Mouse (Mus musculus) heart, embryonic 10.5 days (tissue): ENCODE results near the gene Lamb1. TPM values are rescaled to one million over a fixed set of nuclear protein-coding genes. Genes with fewer than 3 reads are reported as not detected.

Experiments
- DNase-seq: peaks from one replicate; pipeline ENCODE4 v3.0.0-alpha.2; 2017; ENCODE audit warnings: low spot score
- H3K27ac ChIP-seq: fragments of 300-500 bp; sonication (generic); 2 replicates; pipeline ENCODE4 v1.5.1; 2016; ENCODE audit warnings: mild to moderate bottlenecking
- H3K27me3 ChIP-seq: fragments of 300-500 bp; sonication (generic); 2 replicates; pipeline ENCODE4 v1.6.1; 2016; ENCODE audit warnings: mild to moderate bottlenecking; ENCODE audit not compliant: poor library complexity, insufficient read depth, severe bottlenecking
- H3K36me3 ChIP-seq: fragments of 300-500 bp; sonication (generic); 2 replicates; pipeline ENCODE4 v1.6.1; 2016; ENCODE audit warnings: mild to moderate bottlenecking, moderate library complexity
- H3K4me1 ChIP-seq: fragments of 300-500 bp; sonication (generic); 2 replicates; pipeline ENCODE4 v1.6.1; 2016; ENCODE audit warnings: mild to moderate bottlenecking
- H3K4me3 ChIP-seq: fragments of 300-500 bp; sonication (generic); 2 replicates; pipeline ENCODE4 v1.5.1; 2016; ENCODE audit warnings: mild to moderate bottlenecking, moderate library complexity
- H3K9me3 ChIP-seq: fragments of 300-500 bp; sonication (generic); 2 replicates; pipeline ENCODE4 v1.6.1; 2016; ENCODE audit warnings: mild to moderate bottlenecking, moderate library complexity
- WGBS: fragments of 180-500 bp; shearing (Covaris S2); methylation state at CpG from one replicate; pipeline ENCODE4 v1.1.7; 2016; 5-methylcytosine and 5-hydroxymethylcytosine counted together
- polyA plus RNA-seq: library from polyadenylated mRNA; unstranded; fragments of >200 nt; fragmentation: Nextera tagmentation; extraction: Ambion mirVana; gene quantifications from 2 replicates; pipeline ENCODE4 v1.2.1, GENCODE M21; 2016

Gene Lamb1
- polyA plus RNA-seq, 1 experiment from 2014 or later = 66.1 TPM

GRCm38 (mm10) chr12:31312281-31312680 lies 47.2 kb downstream of the Lamb1 start:
- H3K9me3 ChIP-seq = no peaks in the 10 kb centered on the region
- peaks cover 22% of the 10 kb centered on the region; the same call in 1 of the 2 replicates for H3K4me1 ChIP-seq
- 85% methylated on average over 5 of the region's 5 CpGs for WGBS
- peak; percentile 67 for DNase-seq
- H3K36me3 ChIP-seq = peaks cover 98% of the 10 kb centered on the region
- no peak overlapping the region for H3K27ac ChIP-seq
- H3K4me3 ChIP-seq = no peak overlapping the region
- H3K27me3 ChIP-seq = no peaks in the 10 kb centered on the region

DNA sequence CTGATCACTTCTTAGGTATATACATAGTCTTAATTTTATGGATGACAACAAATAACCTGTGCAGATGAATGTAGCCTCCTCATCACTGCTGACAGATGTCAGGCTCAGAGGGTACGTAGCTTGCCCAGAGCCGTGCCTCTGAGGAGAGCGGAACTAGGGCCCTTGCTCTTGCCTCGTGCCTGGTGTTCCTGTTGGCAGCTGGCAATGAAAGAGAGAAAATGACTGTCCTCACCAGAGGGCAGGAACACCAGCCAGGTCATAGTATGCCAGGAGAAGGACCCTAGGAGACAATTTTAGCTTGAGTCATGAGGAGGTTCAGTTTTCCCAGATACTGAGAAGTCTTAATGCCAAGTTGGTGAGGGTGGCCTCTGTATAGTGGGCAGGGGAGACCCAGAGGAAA lies 48.1 kb downstream of the Lamb1 start:
- H3K9me3 ChIP-seq = no peaks in the 10 kb centered on the region
- 79% methylated on average over 4 of the region's 4 CpGs for WGBS
- peak; percentile 22 for DNase-seq
- peaks cover 98% of the 10 kb centered on the region for H3K36me3 ChIP-seq
- 0 out of 2 replicates have a peak overlapping the region, but pooled peaks have one; percentile 57 for H3K27ac ChIP-seq
- H3K4me3 ChIP-seq = no peak overlapping the region
- peaks cover 19% of the 10 kb centered on the region; the same call in 1 of the 2 replicates for H3K4me1 ChIP-seq
- H3K27me3 ChIP-seq = no peaks in the 10 kb centered on the region

DNA sequence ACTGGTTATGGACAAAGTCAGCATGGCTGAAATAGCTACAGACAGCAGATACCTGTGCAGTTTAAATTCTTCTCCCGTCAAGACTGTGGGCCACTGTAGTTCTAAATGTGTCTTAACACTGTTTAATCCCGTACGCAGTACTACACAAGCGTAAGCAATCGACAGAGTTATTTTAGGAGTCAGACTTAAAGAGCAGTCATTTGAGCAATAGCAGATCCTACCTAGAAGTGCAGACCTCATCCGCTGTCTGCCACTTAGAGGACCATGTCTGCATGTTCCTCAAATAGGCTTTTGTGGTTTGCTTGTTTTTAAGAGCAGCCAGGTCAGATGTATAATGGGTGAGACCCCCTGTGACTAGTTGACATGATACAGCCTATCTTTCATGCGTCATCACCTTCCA lies 49.3 kb downstream of the Lamb1 start:
- no peaks in the 10 kb centered on the region for H3K27me3 ChIP-seq
- no peak overlapping the region for H3K4me3 ChIP-seq
- H3K9me3 ChIP-seq = no peaks in the 10 kb centered on the region
- peaks cover 98% of the 10 kb centered on the region for H3K36me3 ChIP-seq
- no peak overlapping the region for H3K27ac ChIP-seq
- peak; percentile 75 for DNase-seq
- peaks cover 19% of the 10 kb centered on the region; the same call in 1 of the 2 replicates for H3K4me1 ChIP-seq
- 57% methylated on average over 7 of the region's 7 CpGs for WGBS

GRCm38 (mm10) chr12:31315961-31316360 lies 50.9 kb downstream of the Lamb1 start:
- Histone ChIP-seq H3K27ac (no peak overlapping the region), H3K4me3 (no peak overlapping the region), H3K27me3 (no peaks in the 10 kb centered on the region), H3K36me3 (peaks cover 98% of the 10 kb centered on the region), H3K4me1 (peaks cover 11% of the 10 kb centered on the region; the same call in 1 of the 2 replicates), H3K9me3 (no peaks in the 10 kb centered on the region)
- DNase-seq = peak; percentile 38
- 63% methylated on average over 6 of the region's 6 CpGs for WGBS

- no peak overlapping the region for H3K27ac ChIP-seq
- H3K36me3 ChIP-seq = peaks cover 98% of the 10 kb centered on the region
- H3K27me3 ChIP-seq = no peaks in the 10 kb centered on the region
- no peak overlapping the region for H3K4me3 ChIP-seq
- WGBS = 90% methylated on average over 7 of the region's 7 CpGs
- DNase-seq = no peak
- no peaks in the 10 kb centered on the region for H3K9me3 ChIP-seq
- H3K4me1 ChIP-seq = peaks cover 5% of the 10 kb centered on the region; the same call in 1 of the 2 replicates
Observed at GRCm38 (mm10) chr12:31317670-31318408, 52.8 kb downstream of the Lamb1 start.

- peaks cover 98% of the 10 kb centered on the region for H3K36me3 ChIP-seq
- DNase-seq = no peak
- H3K4me1 ChIP-seq = no peaks in the 10 kb centered on the region
- H3K4me3 ChIP-seq = no peak overlapping the region
- no peaks in the 10 kb centered on the region for H3K9me3 ChIP-seq
- H3K27ac ChIP-seq = no peak overlapping the region
- 85% methylated on average over 10 of the region's 10 CpGs for WGBS
- H3K27me3 ChIP-seq = no peaks in the 10 kb centered on the region
Observed at GRCm38 (mm10) chr12:31318409-31318963, 53.5 kb downstream of the Lamb1 start.

DNA sequence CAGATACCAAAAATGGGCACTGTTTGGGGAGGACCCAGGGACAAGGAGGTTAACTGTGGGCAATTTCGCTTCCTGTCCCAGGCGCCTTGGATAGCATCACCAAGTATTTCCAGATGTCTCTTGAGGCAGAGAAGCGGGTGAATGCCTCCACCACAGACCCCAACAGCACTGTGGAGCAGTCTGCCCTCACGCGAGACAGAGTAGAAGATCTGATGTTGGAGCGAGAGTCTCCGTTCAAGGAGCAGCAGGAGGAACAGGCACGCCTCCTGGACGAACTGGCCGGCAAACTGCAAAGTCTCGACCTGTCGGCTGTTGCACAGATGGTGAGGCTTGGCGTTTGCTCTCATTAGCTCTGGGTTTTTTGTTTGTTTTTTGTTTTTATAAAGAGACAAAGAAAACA lies 55.8 kb downstream of the Lamb1 start:
- Histone ChIP-seq H3K27me3 (no peaks in the 10 kb centered on the region), H3K27ac (no peak overlapping the region), H3K36me3 (peaks cover 99% of the 10 kb centered on the region), H3K4me3 (no peak overlapping the region), H3K4me1 (no peaks in the 10 kb centered on the region), H3K9me3 (no peaks in the 10 kb centered on the region)
- no peak for DNase-seq
- WGBS = 80% methylated on average over 13 of the region's 13 CpGs

DNA sequence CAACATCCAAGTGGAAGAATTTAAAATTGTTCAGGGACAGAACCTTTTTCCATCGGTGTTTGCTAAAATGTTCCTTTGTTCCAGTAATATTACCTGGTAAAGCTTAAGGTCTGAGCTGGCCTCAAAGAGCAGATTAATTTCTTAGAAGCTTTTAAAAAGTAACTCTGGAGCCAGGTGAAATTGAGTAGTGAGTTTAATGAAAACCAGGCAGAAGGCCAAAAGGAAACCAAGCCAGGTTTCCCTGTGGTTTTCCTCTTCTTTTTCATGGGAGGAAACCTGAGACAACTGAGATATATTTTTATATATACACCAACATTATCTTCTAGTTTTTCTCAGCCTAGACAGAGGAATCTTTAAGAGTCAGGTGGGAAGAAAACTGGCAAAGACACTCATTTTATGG lies 56.5 kb downstream of the Lamb1 start:
- Histone ChIP-seq H3K4me1 (no peaks in the 10 kb centered on the region), H3K4me3 (no peak overlapping the region), H3K9me3 (no peaks in the 10 kb centered on the region), H3K27me3 (no peaks in the 10 kb centered on the region), H3K36me3 (peaks cover 99% of the 10 kb centered on the region), H3K27ac (no peak overlapping the region)
- no peak for DNase-seq
- 92% methylated on average over 1 of the region's 1 CpGs for WGBS

- no peaks in the 10 kb centered on the region for H3K4me1 ChIP-seq
- no peak overlapping the region for H3K4me3 ChIP-seq
- no peaks in the 10 kb centered on the region for H3K27me3 ChIP-seq
- H3K36me3 ChIP-seq = peaks cover 99% of the 10 kb centered on the region
- H3K27ac ChIP-seq = no peak overlapping the region
- WGBS = 88% methylated on average over 9 of the region's 9 CpGs
- no peak for DNase-seq
- no peaks in the 10 kb centered on the region for H3K9me3 ChIP-seq
Observed at GRCm38 (mm10) chr12:31323136-31323695, 58.2 kb downstream of the Lamb1 start.

- Histone ChIP-seq H3K4me1 (no peaks in the 10 kb centered on the region), H3K27me3 (no peaks in the 10 kb centered on the region), H3K27ac (no peak overlapping the region), H3K9me3 (no peaks in the 10 kb centered on the region), H3K4me3 (no peak overlapping the region), H3K36me3 (peaks cover 99% of the 10 kb centered on the region)
- WGBS = 90% methylated on average over 9 of the region's 9 CpGs
- DNase-seq = no peak
Observed at GRCm38 (mm10) chr12:31327139-31327538, 62.1 kb downstream of the Lamb1 start.

GRCm38 (mm10) chr12:31333261-31333660 lies 68.2 kb downstream of the Lamb1 start:
- Histone ChIP-seq H3K36me3 (peaks cover 96% of the 10 kb centered on the region), H3K27ac (no peak overlapping the region), H3K4me1 (no peaks in the 10 kb centered on the region), H3K4me3 (no peak overlapping the region), H3K9me3 (no peaks in the 10 kb centered on the region), H3K27me3 (no peaks in the 10 kb centered on the region)
- DNase-seq = no peak
- WGBS = 98% methylated on average over 1 of the region's 1 CpGs

GRCm38 (mm10) chr12:31350191-31350943 lies 85.3 kb downstream of the Lamb1 start:
- Histone ChIP-seq H3K27ac (peak overlapping the region; percentile 95), H3K4me3 (peak overlapping the region; percentile 94), H3K27me3 (no peaks in the 10 kb centered on the region), H3K4me1 (0 out of 2 replicates have a peak, but pooled peaks cover 7% of the 10 kb centered on the region), H3K9me3 (no peaks in the 10 kb centered on the region), H3K36me3 (peaks cover 32% of the 10 kb centered on the region)
- DNase-seq = no peak
- WGBS = 26% methylated on average over 15 of the region's 15 CpGs
